Mouse (Mus musculus) cerebellum, adult 2 months (tissue): ENCODE results near the gene Cdca7.

Source experiments
- CTCF ChIP-seq: fragments of 200-500 bp; IDR thresholded peaks from 2 replicates; pipeline ENCODE4 v1.5.1; 2011; ENCODE audit warnings: low read depth, mild to moderate bottlenecking, control low read depth, low read length, moderate library complexity, borderline replicate concordance; ENCODE audit not compliant: insufficient read depth
- POLR2A ChIP-seq: fragments of 200-500 bp; IDR thresholded peaks from 2 replicates; pipeline ENCODE4 v1.6.1; 2011; ENCODE audit warnings: low read length, control low read depth, borderline replicate concordance; ENCODE audit not compliant: insufficient read depth

DNA sequence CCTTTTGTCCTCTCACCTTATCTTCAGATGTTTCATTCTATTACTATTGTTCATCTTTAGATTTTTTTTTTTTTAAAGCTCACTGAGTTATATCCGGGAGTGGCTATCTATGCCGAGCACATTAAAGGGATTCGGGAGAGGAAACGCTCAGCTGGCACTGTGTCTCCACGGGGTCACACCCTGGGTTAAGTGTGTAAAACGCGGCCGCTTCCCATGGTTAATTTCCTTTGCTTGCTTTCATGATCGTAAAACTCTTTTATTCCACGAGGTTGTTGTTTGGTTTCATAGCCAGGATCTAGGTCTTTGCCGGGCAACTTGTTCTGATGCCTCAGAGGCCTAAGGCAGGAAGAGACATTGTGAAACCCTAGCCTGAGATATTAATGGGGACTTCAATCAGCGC is 48.1 kb downstream of the Cdca7 start:
- no peak for TF ChIP-seq POLR2A
- no peak for TF ChIP-seq CTCF
